Mouse (Mus musculus) heart, adult 2 months (tissue): ENCODE results near the gene Dscam.

Experiments used
- CTCF ChIP-seq: fragments of 200-600 bp; IDR thresholded peaks from 2 replicates; pipeline ENCODE4 v1.8.1; 2022; ENCODE audit warnings: antibody characterized with exemption, mild to moderate bottlenecking, moderate library complexity
- POLR2A ChIP-seq: fragments of 200-500 bp; IDR thresholded peaks from 2 replicates; pipeline ENCODE4 v1.6.1; 2011; ENCODE audit warnings: mild to moderate bottlenecking, low read depth, low read length, control low read depth; ENCODE audit not compliant: insufficient read depth

DNA sequence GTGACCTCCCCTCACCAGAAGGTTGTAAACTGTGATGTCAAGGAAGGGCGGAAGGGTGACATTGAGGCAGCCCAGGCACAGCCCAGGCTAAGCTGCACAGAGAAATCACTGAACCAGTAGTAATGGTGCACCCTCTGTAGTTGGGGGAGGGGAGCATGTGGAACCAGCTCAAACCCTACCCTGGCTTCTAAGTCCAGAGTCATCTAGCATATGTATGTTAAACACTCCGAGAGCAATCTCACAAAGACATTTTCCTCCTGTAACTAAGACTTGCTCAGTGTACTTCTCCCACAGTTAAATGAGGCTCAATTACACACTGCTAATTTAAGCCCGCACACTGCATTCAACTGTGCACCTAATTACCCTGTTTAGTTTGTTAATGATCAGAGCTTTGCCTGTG is 324.4 kb downstream of the Dscam start:
- TF ChIP-seq CTCF: no peak
- no peak for TF ChIP-seq POLR2A
